Mouse (Mus musculus): ENCODE measurements at regions not wholly inside any gene's neighbourhood (a gene's known extent, or its start where the extent isn't known, plus 50 kb on each side); places are given as distances from the start of the nearest gene placed in this dataset.

DNA sequence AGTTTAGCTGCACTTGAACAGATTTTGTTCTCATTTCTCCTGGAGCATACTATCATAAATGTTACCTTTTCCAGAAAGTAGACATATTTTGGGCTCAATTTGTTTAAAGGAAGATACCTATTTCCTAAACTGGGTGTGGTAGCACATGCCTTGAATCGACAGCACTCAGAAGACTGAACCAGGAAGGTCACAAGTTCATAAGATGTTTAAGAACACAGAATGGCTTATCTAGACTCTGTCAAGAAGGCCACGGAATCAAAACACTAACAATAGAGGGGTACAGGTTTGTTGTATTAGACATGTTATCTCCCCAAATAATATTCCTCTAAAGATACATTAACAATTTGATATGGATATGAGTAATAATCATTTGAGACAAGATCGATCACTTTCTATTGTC lies 64.4 kb upstream of the Atp2b1 start:
- no peak for DNase-seq

DNA sequence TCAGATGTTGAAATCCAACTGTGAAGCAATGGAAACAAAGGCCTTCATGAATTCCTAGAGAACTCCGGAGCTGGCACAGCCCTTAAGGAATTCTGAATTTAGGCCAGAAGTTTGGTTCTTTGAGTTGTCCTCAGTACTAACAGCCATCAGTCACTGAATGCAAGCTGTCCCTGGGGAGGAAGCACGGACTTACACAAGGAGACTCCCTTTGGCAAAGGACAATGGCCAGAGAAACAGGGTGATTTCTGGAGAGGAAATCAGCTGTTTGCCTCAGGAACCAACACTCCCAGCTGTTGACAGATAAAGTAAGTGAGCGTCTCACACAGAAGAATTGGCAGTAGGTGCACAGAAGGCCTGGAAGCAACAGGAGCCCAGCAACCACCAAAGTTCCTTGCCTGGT lies 56.8 kb upstream of the Atp2b1 start:
- DNase-seq = peak; percentile 64

DNA sequence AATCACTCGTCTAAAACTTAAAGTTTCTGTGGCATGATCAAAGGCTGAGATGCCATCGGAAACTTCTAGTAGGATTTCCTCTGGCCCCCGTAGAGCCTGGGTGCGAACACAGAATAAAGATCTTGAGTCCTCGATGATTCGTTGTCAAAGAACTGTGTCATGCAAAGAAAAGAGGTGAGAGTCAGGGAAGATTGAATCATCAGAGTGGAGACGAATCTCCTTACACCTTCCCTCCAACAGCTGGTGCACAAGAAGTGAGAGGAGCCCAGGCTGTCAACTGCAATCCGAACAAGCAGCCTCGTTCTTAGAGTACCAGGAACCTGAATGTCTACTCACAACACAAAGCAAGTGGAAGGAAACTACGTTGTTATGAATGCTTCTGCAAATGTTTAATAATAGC lies 52.7 kb upstream of the Atp2b1 start:
- DNase-seq = no peak

DNA sequence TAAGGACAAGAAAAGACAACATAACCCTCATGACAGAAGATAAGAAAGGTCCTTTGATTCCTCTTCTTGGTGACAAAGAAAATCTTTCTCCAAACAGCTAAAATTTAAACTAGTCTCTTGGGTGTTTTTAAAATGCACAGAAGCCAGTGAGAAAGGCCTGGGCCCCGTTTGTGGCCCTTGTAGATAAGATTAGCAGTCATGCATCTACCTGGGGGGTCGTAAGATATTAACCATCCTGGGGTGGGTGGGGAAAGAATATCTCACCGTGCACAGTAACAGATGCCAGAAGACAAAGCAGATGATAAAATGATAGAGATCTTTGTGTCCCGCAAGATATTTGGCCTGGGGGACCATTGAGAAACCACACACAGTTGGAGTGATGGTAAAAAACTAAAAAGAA lies 51.5 kb upstream of the Atp2b1 start:
- no peak for DNase-seq

DNA sequence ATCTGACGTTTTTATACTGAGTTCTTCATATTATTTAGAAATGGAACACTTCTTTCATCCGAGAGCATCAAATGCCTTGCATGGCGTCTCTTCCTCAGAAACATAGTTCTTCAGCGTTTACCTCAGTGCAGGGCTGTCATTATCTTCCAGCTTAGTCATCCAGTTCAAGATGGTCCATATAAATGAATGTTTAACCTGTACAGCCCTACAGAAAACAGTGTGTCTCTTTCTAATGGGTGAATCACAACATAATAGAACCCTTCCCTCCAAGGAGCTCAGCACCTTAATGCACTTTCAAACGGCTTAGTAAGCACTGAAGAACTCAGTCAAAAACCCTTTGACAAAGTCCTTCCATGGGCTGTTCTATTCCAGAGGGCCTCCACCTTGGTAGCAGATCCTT lies 49.8 kb upstream of the Atp2b1 start:
- no peak for DNase-seq

Measured in adrenal gland, adult 8-10 months (tissue).